Mouse (Mus musculus): Measurements from ENCODE around the gene Sstr3. TPM values are rescaled to one million over a fixed set of nuclear protein-coding genes. Genes with fewer than 3 reads are reported as not detected.

Sstr3 gene
- polyA plus RNA-seq, 1 experiment from 2014 or later, result 0.10 TPM

DNA sequence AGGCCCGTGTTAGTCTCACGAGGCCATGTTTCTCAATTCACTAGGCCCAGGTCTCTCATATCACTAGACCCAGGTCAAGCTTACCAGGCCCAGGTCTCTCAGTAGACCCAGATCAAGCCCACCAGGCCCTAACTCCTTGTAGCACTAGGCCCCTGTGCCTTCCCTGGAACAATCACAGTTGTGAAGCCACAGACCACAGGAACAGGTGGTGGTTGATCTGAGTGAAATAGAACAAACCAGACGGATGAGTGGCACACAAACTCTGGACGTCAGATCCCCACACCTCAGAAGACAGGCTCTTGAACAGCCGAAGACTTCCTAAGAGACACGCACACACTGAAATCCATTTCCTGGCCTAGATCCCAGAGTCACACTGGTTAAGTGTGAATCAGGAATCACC is 33.7 kb downstream of the Sstr3 start:
- ATAC-seq (no peak), DNase-seq (ENCODE audit: low spot score) (no peak)
- Histone ChIP-seq H3K27me3 (replicated peaks; ENCODE audit: insufficient read depth, low read length) (no peaks in the 10 kb centered on the region), H3K4me2 (replicated peaks; ENCODE audit: low read depth, low read length) (no peak overlapping the region), H3K9me3 (ENCODE audit: low read length) (no peaks in the 10 kb centered on the region), H3K4me3 (ENCODE audit: low read depth, low read length) (no peak overlapping the region), H3K27ac (ENCODE audit: low read length) (no peak overlapping the region), H3K36me3 (ENCODE audit: insufficient read depth, low read length) (no peaks in the 10 kb centered on the region), H3K4me1 (ENCODE audit: insufficient read depth, low read depth, low read length) (no peaks in the 10 kb centered on the region), H3K9ac (replicated peaks; ENCODE audit: low read depth) (no peak overlapping the region)
- TF ChIP-seq CTCF (IDR thresholded peaks at IDR 0.05) (no peak), EP300 (IDR thresholded peaks at IDR 0.05) (no peak)
- 77% methylated on average over 6 of the region's 6 CpGs for WGBS

DNA sequence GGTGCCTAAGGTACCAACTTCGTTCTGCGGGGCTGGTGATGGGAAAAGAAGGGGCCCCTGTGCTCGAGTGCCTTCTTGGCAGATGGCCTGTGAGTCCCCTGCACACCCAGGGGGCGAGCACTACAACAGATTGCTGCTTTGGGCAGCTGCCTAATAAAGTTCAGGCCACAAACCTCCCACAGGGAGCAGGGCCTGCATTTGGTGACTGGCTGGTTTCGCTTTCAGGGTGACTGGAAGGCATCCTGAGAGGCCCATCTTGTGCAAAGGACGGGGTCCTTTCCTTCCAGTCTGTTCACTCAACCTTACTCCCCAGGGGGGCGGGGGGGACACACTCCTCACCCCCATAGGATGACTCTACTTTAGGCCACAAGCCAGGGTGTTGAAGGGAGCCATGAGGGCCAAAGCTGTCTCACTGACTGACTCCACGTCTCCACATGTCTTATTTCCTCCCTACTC is 34.3 kb downstream of the Sstr3 start:
- H3K4me1 ChIP-seq (ENCODE audit: insufficient read depth, low read depth, low read length), result no peaks in the 10 kb centered on the region
- H3K36me3 ChIP-seq (ENCODE audit: insufficient read depth, low read length), result no peaks in the 10 kb centered on the region
- no peak overlapping the region for H3K9ac ChIP-seq (replicated peaks; ENCODE audit: low read depth)
- TF ChIP-seq EP300 (IDR thresholded peaks at IDR 0.05), result no peak
- TF ChIP-seq CTCF (IDR thresholded peaks at IDR 0.05), result no peak
- ATAC-seq, result no peak
- H3K9me3 ChIP-seq (ENCODE audit: low read length), result no peaks in the 10 kb centered on the region; the same call in 1 of the 2 replicates
- DNase-seq (ENCODE audit: low spot score), result no peak
- 53% methylated on average over 7 of the region's 8 CpGs for WGBS
- H3K27ac ChIP-seq (ENCODE audit: low read length), result no peak overlapping the region
- no peaks in the 10 kb centered on the region for H3K27me3 ChIP-seq (replicated peaks; ENCODE audit: insufficient read depth, low read length)
- H3K4me3 ChIP-seq (ENCODE audit: low read depth, low read length), result no peak overlapping the region
- H3K4me2 ChIP-seq (replicated peaks; ENCODE audit: low read depth, low read length), result no peak overlapping the region

DNA sequence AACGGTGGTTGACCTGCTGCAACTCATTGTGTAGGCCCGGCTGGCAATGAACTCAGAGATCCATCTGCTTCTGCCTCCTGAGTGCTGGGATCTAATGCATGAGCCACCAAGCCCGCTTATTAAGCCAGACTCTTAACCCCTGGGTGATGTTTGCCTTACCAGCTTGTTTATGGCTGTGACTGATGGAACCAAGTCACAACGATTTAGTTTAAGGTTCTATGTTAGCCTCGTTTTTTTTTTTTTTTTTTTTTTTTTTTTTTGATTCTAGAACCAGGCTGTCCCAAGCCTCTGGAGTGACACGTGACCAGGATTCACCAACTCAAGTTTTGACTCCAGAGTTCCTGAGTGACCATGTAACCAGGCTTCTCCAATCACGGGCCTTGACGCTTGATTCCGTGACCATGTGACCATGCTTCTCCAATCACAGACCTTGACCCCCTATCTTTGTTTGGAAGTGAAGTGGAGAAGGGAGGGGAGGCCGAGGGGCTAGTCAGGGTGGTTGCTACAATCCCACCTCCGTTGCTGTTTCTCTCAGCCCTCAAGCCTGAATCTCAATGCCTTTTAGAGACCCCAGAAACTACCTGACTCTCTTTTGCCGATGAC is 35.1 kb downstream of the Sstr3 start:
- TF ChIP-seq CTCF (IDR thresholded peaks at IDR 0.05), result no peak
- TF ChIP-seq EP300 (IDR thresholded peaks at IDR 0.05), result no peak
- 45% methylated on average over 12 of the region's 12 CpGs for WGBS
- Histone ChIP-seq H3K4me1 (ENCODE audit: insufficient read depth, low read depth, low read length) (no peaks in the 10 kb centered on the region), H3K27me3 (replicated peaks; ENCODE audit: insufficient read depth, low read length) (no peaks in the 10 kb centered on the region), H3K27ac (ENCODE audit: low read length) (no peak overlapping the region), H3K36me3 (ENCODE audit: insufficient read depth, low read length) (no peaks in the 10 kb centered on the region), H3K4me2 (replicated peaks; ENCODE audit: low read depth, low read length) (no peak overlapping the region), H3K9ac (replicated peaks; ENCODE audit: low read depth) (no peak overlapping the region), H3K9me3 (ENCODE audit: low read length) (no peaks in the 10 kb centered on the region; the same call in 1 of the 2 replicates), H3K4me3 (ENCODE audit: low read depth, low read length) (no peak overlapping the region)
- ATAC-seq (no peak; the same call in 1 of the 2 replicates), DNase-seq (ENCODE audit: low spot score) (no peak)

DNA sequence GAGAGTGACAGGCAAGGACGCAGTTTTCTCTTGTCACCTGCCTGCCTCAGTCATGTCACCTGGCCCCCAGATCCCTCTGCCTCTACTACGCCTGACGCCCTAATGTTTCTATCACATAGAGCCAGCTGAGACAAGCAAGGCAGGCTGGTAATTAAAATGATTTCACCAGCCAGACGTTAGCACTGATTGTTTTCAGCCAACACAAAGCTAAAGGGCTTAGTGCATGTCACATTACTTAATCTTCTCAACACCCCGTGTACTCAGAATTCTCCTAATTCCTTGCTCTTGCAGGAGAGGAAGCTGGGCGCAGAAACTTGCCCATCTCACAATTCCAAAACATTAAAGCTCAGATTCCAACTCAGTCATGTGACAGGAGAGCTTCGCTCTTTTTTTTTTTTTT is 36.0 kb downstream of the Sstr3 start:
- ATAC-seq (no peak), DNase-seq (ENCODE audit: low spot score) (no peak)
- Histone ChIP-seq H3K4me1 (ENCODE audit: insufficient read depth, low read depth, low read length) (no peaks in the 10 kb centered on the region), H3K4me2 (replicated peaks; ENCODE audit: low read depth, low read length) (no peak overlapping the region), H3K27me3 (replicated peaks; ENCODE audit: insufficient read depth, low read length) (no peaks in the 10 kb centered on the region), H3K9me3 (ENCODE audit: low read length) (no peaks in the 10 kb centered on the region; the same call in 1 of the 2 replicates), H3K27ac (ENCODE audit: low read length) (no peak overlapping the region), H3K9ac (replicated peaks; ENCODE audit: low read depth) (no peak overlapping the region), H3K36me3 (ENCODE audit: insufficient read depth, low read length) (no peaks in the 10 kb centered on the region), H3K4me3 (ENCODE audit: low read depth, low read length) (no peak overlapping the region)
- 62% methylated on average over 7 of the region's 7 CpGs for WGBS
- no peak for TF ChIP-seq CTCF (IDR thresholded peaks at IDR 0.05)
- TF ChIP-seq EP300 (IDR thresholded peaks at IDR 0.05), result no peak

DNA sequence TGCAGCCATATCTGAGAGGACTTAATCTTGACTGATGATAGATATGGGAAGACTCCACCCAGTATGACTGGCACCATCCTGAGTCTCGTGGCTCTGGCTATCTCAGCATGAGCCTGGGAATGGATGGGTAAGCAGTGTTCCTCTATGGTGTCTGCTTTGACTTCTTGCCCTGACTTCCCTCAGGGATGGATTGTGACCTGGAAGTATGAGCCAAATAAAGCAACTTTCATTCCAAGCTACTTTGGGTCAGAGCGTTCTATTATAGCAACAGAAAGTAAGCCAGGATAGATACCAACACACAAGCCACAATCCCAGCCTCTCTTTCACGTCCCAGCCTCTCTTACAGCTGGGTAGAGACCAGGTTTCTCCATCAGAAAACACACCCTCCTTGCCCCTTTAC is 38.9 kb downstream of the Sstr3 start:
- no peak for ATAC-seq
- DNase-seq (ENCODE audit: low spot score), result no peak
- 73% methylated on average over 3 of the region's 3 CpGs for WGBS
- H3K27ac ChIP-seq (ENCODE audit: low read length), result no peak overlapping the region
- H3K4me2 ChIP-seq (replicated peaks; ENCODE audit: low read depth, low read length), result no peak overlapping the region
- H3K4me3 ChIP-seq (ENCODE audit: low read depth, low read length), result no peak overlapping the region
- H3K36me3 ChIP-seq (ENCODE audit: insufficient read depth, low read length), result no peaks in the 10 kb centered on the region
- H3K9ac ChIP-seq (replicated peaks; ENCODE audit: low read depth), result no peak overlapping the region
- H3K9me3 ChIP-seq (ENCODE audit: low read length), result no peaks in the 10 kb centered on the region; the same call in 1 of the 2 replicates
- H3K4me1 ChIP-seq (ENCODE audit: insufficient read depth, low read depth, low read length), result no peaks in the 10 kb centered on the region
- no peaks in the 10 kb centered on the region for H3K27me3 ChIP-seq (replicated peaks; ENCODE audit: insufficient read depth, low read length)
- TF ChIP-seq CTCF (IDR thresholded peaks at IDR 0.05), result no peak
- no peak for TF ChIP-seq EP300 (IDR thresholded peaks at IDR 0.05)

DNA sequence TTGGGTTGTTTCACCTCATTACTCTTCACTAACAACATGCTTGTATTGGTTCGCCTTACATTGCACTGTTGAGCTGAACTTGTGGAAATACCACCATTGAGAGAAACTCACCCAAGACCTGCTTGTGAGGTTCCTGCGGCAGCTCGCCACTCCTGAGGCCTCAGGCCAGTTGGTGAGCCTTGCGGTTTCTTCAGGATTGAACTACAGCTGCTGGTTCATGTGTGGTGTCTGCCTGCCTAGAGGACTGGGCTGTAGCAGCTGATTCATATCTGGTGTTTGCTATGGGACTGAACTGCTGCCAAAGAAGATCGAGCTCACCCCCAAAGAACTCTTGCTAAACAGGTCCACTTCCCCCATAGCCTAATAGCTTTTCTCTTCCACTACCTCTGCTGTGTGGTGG is 39.7 kb downstream of the Sstr3 start:
- H3K27ac ChIP-seq (ENCODE audit: low read length), result no peak overlapping the region
- ATAC-seq, result no peak

More for the DNA sequence above, 39.7 kb downstream of the Sstr3 start:
- Histone ChIP-seq H3K4me1 (ENCODE audit: insufficient read depth, low read depth, low read length) (no peaks in the 10 kb centered on the region), H3K4me3 (ENCODE audit: low read depth, low read length) (no peak overlapping the region), H3K27me3 (replicated peaks; ENCODE audit: insufficient read depth, low read length) (no peaks in the 10 kb centered on the region), H3K9ac (replicated peaks; ENCODE audit: low read depth) (no peak overlapping the region), H3K9me3 (ENCODE audit: low read length) (no peaks in the 10 kb centered on the region; the same call in 1 of the 2 replicates), H3K36me3 (ENCODE audit: insufficient read depth, low read length) (no peaks in the 10 kb centered on the region), H3K4me2 (replicated peaks; ENCODE audit: low read depth, low read length) (no peak overlapping the region)
- no peak for DNase-seq (ENCODE audit: low spot score)
- 86% methylated on average over 5 of the region's 5 CpGs for WGBS
- TF ChIP-seq CTCF (IDR thresholded peaks at IDR 0.05), result no peak
- TF ChIP-seq EP300 (IDR thresholded peaks at IDR 0.05), result no peak
